Mouse (Mus musculus) hindbrain, postnatal 0 days (tissue): ENCODE data around the gene Supv3l1. TPM values are rescaled to one million over a fixed set of nuclear protein-coding genes. Genes with fewer than 3 reads are reported as not detected.
A peak's percentile ranks its signal among the peaks of the same experiment; 100 is the strongest.
"Not testable (repeated sequence)": the region's sequence is repeated elsewhere in the genome, so short reads cannot be mapped to it uniquely, and the experiment has no call there.

Experiments used
- ATAC-seq: fragments of 200-750 bp; cut with Nextera tagmentation; 2 replicates; pipeline ENCODE4 v1.8.0; 2017; ENCODE audit warnings: mild to moderate bottlenecking, moderate TSS enrichment, moderate library complexity
- DNase-seq: peaks from one replicate; pipeline ENCODE4 v3.0.0-alpha.2; 2015; ENCODE audit warnings: low spot score
- H3K27ac ChIP-seq: fragments of 300-500 bp; sonication (generic); 2 replicates; pipeline ENCODE4 v1.5.1; 2014; ENCODE audit warnings: mild to moderate bottlenecking
- H3K27me3 ChIP-seq: fragments of 300-500 bp; sonication (generic); 2 replicates; pipeline ENCODE4 v1.6.1; 2014; ENCODE audit warnings: low read length, mixed read lengths; ENCODE audit not compliant: insufficient read depth
- H3K36me3 ChIP-seq: fragments of 300-500 bp; sonication (generic); 2 replicates; pipeline ENCODE4 v1.6.1; 2014; ENCODE audit warnings: low read length, mixed read lengths; ENCODE audit not compliant: insufficient read depth
- H3K4me1 ChIP-seq: fragments of 300-500 bp; sonication (generic); 2 replicates; pipeline ENCODE4 v1.6.1; 2014; ENCODE audit warnings: antibody characterized with exemption, low read length, mixed read lengths; ENCODE audit not compliant: insufficient read depth
- H3K4me2 ChIP-seq: fragments of 300-500 bp; sonication (generic); 2 replicates; pipeline ENCODE4 v1.6.1; 2014; ENCODE audit warnings: low read depth, mild to moderate bottlenecking, low read length, moderate library complexity, mixed read lengths
- H3K4me3 ChIP-seq: fragments of 300-500 bp; sonication (generic); 2 replicates; pipeline ENCODE4 v1.5.1; 2014; ENCODE audit warnings: low read length
- H3K9ac ChIP-seq: fragments of 300-500 bp; sonication (generic); replicated peaks from 2 replicates; pipeline ENCODE4 v1.6.1; 2014; ENCODE audit warnings: mild to moderate bottlenecking, low read length, moderate library complexity, mixed read lengths
- H3K9me3 ChIP-seq: fragments of 300-500 bp; sonication (generic); 2 replicates; pipeline ENCODE4 v1.6.1; 2016; ENCODE audit warnings: low read length, mixed read lengths
- CTCF ChIP-seq: IDR thresholded peaks from 2 replicates; pipeline ENCODE4 v1.5.1; 2016; ENCODE audit warnings: antibody characterized with exemption, control low read depth, low read depth
- WGBS: fragments of 180-500 bp; shearing (Covaris S2); extraction: QIAGEN DNeasy Blood & Tissue Kit; methylation state at CpG from one replicate; pipeline ENCODE4 v1.1.7; 2014; 5-methylcytosine and 5-hydroxymethylcytosine counted together
- polyA plus RNA-seq: library from polyadenylated mRNA; unstranded; fragments of >200 nt; fragmentation: Nextera tagmentation; extraction: Ambion mirVana; gene quantifications from 2 replicates; pipeline ENCODE4 v1.2.1, GENCODE M21; 2015
- total RNA-seq: library from RNA; depleted of rRNA; stranded (reverse); fragments of >200 nt; gene quantifications from 2 replicates; pipeline ENCODE4 v1.2.3, GENCODE M21; 2014; rRNA removed

The Supv3l1 gene
- total RNA-seq (24.8 and 25.8 TPM in 2 replicates), polyA plus RNA-seq (15.8 and 16.7 TPM in 2 replicates)

GRCm38 (mm10) chr10:62449364-62450279 lies at the start of gene Supv3l1, which contains the start of gene 4930507D05Rik:
Supv3l1 (minus strand) TSS chr10:62449738.
4930507D05Rik (plus strand) TSS chr10:62449489.
- H3K36me3 ChIP-seq: peaks cover 27% of the 10 kb centered on the region
- peak within 1 kb of the TSS; percentile 96 for H3K27ac ChIP-seq
- DNase-seq (peak; percentile 94), ATAC-seq (peak; percentile 94)
- peak within 1 kb of the TSS; percentile 97 for H3K4me3 ChIP-seq
- H3K4me1 ChIP-seq: peaks cover 7% of the 10 kb centered on the region; the same call in 1 of the 2 replicates
- WGBS: under 1% methylated on average over 73 of the region's 73 CpGs
- no peak for TF ChIP-seq CTCF
- no peaks in the 10 kb centered on the region for H3K9me3 ChIP-seq
- peak within 1 kb of the TSS; percentile 93 for H3K9ac ChIP-seq
- no peaks in the 10 kb centered on the region for H3K27me3 ChIP-seq
- peak within 1 kb of the TSS; percentile 80 for H3K4me2 ChIP-seq

GRCm38 (mm10) chr10:62491681-62492080 lies 42.1 kb upstream of the Supv3l1 start:
- 82% methylated on average over 3 of the region's 3 CpGs for WGBS
- not testable (repeated sequence) for H3K4me3 ChIP-seq, H3K27me3 ChIP-seq, H3K36me3 ChIP-seq, H3K9me3 ChIP-seq, H3K4me1 ChIP-seq, ATAC-seq, H3K27ac ChIP-seq, H3K9ac ChIP-seq, H3K4me2 ChIP-seq, DNase-seq

GRCm38 (mm10) chr10:62488266-62488665 lies 38.7 kb upstream of the Supv3l1 start:
- Histone ChIP-seq H3K4me1 (0 out of 2 replicates have a peak, but pooled peaks cover 5% of the 10 kb centered on the region), H3K27ac (no peak overlapping the region), H3K27me3 (no peaks in the 10 kb centered on the region), H3K9ac (no peak overlapping the region), H3K9me3 (no peaks in the 10 kb centered on the region), H3K36me3 (no peaks in the 10 kb centered on the region), H3K4me2 (no peak overlapping the region), H3K4me3 (no peak overlapping the region)
- DNase-seq: peak; percentile 74
- ATAC-seq: no peak
- WGBS: 13% methylated on average over 1 of the region's 1 CpGs
- TF ChIP-seq CTCF: peak; percentile 73

GRCm38 (mm10) chr10:62486618-62487415 lies 37.3 kb upstream of the Supv3l1 start, which contains the start of gene Vps26a:
Vps26a (minus strand) TSS chr10:62486805.
- peak within 1 kb of the TSS; percentile 81 for H3K9ac ChIP-seq
- peak within 1 kb of the TSS; percentile 81 for H3K27ac ChIP-seq
- H3K4me3 ChIP-seq: peak within 1 kb of the TSS; percentile 87
- peak; percentile 99 for DNase-seq
- ATAC-seq: peak; percentile 95
- H3K27me3 ChIP-seq: no peaks in the 10 kb centered on the region
- H3K4me2 ChIP-seq: peak within 1 kb of the TSS; percentile 91
- no peaks in the 10 kb centered on the region for H3K9me3 ChIP-seq
- under 1% methylated on average over 52 of the region's 59 CpGs for WGBS
- TF ChIP-seq CTCF: no peak
- H3K4me1 ChIP-seq: 0 out of 2 replicates have a peak, but pooled peaks cover 5% of the 10 kb centered on the region
- H3K36me3 ChIP-seq: no peaks in the 10 kb centered on the region

- ATAC-seq: peak; percentile 78
- H3K4me1 ChIP-seq: 0 out of 2 replicates have a peak, but pooled peaks cover 5% of the 10 kb centered on the region
- H3K27me3 ChIP-seq: no peaks in the 10 kb centered on the region
- WGBS: under 1% methylated on average over 45 of the region's 48 CpGs
- DNase-seq: peak; percentile 32
- H3K36me3 ChIP-seq: no peaks in the 10 kb centered on the region
- H3K9me3 ChIP-seq: no peaks in the 10 kb centered on the region
- peak overlapping the region; percentile 81 for H3K9ac ChIP-seq
- H3K4me3 ChIP-seq: peak overlapping the region; percentile 87
- H3K4me2 ChIP-seq: peak overlapping the region; percentile 91
- peak overlapping the region; percentile 81 for H3K27ac ChIP-seq
- TF ChIP-seq CTCF: no peak
These were observed 36.5 kb upstream of the Supv3l1 start for GRCm38 (mm10) chr10:62485878-62486582.
